Mouse (Mus musculus): ENCODE results near the gene Nisch. TPM values are rescaled to one million over a fixed set of nuclear protein-coding genes. Genes with fewer than 3 reads are reported as not detected.

Nisch gene
- polyA plus RNA-seq, 1 experiment, result 366 TPM

DNA sequence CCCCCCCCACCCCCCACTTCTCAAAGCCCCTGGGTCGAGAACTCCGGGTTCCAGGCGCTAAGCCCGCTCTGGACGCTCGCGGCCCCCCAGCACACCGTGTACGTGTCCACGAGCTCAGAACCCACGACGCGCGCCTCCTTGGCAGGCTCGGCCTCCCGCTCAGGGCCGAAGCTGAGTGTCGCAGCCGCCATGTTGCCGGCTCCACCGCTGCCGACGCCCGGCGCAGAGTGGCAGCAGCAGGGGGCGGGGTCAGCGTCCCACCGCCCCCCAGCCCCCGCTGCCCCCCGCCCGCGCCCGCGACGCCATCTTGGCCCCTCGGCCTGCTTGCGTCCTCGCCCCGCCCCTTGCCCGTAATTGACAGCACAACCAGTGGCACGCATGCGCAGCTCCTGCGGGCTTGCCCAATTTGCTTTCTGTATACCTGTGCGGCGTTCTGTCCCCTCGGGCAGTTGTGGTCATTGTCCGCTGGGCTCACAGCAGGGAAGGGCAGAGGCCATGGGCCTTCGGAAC, 10.2 kb downstream of the Nisch start:
- peaks cover 8% of the 10 kb centered on the region for H3K4me1 ChIP-seq (ENCODE audit: control insufficient read depth, insufficient read depth, low read length)

DNA sequence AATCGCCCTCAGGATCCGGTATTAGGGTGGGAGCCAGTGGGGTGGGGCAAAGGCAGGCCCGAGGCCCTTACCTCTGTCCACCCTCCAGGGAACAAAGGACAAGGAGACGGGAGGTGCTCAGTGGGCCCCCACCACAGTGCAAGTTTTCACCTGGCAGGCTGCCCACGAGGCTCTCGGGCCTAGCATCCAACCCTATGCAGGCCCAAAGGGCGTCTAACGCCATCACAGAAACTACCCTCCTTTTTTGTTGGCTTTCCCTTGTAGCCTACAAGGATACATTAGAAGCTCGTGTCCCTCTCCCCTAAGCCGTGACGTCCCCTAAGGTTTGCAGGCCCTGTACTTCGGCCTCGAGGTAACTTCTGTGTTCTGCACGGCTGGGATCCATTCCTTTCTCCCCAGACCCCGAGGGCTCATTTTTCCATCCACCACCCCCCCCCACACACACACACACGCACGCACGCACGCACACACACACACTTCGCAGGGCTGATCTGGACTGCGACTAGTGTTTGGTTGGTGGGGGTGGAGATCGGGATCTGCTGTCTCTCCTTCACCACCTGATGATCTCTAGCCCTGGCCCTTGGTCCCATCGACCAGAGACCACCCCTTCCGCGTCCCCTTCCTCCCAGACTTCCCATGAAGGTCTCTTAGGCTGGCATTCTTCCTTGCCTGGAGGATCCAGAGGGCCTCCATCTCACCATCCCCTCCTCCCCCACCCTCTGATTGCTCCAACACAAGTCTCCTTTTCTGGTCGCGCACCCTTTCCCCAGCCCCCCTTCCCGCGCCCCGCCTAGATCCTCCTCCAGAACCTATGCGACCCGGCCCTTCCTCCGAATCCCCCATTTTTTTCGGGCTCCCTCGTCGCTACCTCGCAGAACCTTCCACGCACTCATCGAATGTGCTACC, 10.9 kb downstream of the Nisch start:
- Histone ChIP-seq H3K4me1 (ENCODE audit: control insufficient read depth, insufficient read depth, low read length) (peaks cover 8% of the 10 kb centered on the region), H3K4me3 (ENCODE audit: insufficient read depth, low read length) (peak overlapping the region; percentile 93), H3K27ac (ENCODE audit: insufficient read depth, low read depth, low read length) (peak overlapping the region; percentile 70)
- TF ChIP-seq POLR2A (IDR thresholded peaks at IDR 0.05; ENCODE audit: borderline replicate concordance, low read depth, low read length), result peak; percentile 5; the same call in 1 of the 2 replicates
- no peak for TF ChIP-seq CTCF (IDR thresholded peaks at IDR 0.05; ENCODE audit: low read depth, low read length)

More for the DNA sequence above, 10.2 kb downstream of the Nisch start:
- peak; percentile 12; the same call in 1 of the 2 replicates for TF ChIP-seq POLR2A (IDR thresholded peaks at IDR 0.05; ENCODE audit: borderline replicate concordance, low read depth, low read length)
- no peak for TF ChIP-seq CTCF (IDR thresholded peaks at IDR 0.05; ENCODE audit: low read depth, low read length)
- Histone ChIP-seq H3K4me3 (ENCODE audit: insufficient read depth, low read length) (peak overlapping the region; percentile 93), H3K27ac (ENCODE audit: insufficient read depth, low read depth, low read length) (peak overlapping the region; percentile 70)

DNA sequence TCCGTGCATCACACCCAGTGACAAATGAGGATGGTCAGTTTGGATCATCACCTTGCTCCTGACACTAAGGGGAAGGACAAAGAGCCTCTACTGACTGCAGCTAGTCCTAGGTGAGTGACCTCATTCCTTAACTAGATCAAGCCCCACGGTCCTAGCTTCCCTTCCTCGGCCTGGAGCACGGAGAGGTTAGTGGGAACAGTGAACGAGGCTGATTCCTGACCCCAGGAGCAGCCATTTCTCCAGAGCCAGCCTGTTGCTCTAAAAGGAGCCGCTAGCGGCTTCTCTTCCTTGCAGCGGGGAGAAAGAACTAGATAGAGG, 11.5 kb downstream of the Nisch start:
- TF ChIP-seq POLR2A (IDR thresholded peaks at IDR 0.05; ENCODE audit: borderline replicate concordance, low read depth, low read length) (no peak), CTCF (IDR thresholded peaks at IDR 0.05; ENCODE audit: low read depth, low read length) (no peak)
- Histone ChIP-seq H3K27ac (ENCODE audit: insufficient read depth, low read depth, low read length) (peak overlapping the region; percentile 70), H3K4me1 (ENCODE audit: control insufficient read depth, insufficient read depth, low read length) (peaks cover 8% of the 10 kb centered on the region), H3K4me3 (ENCODE audit: insufficient read depth, low read length) (peak overlapping the region; percentile 93)

- Histone ChIP-seq H3K4me3 (ENCODE audit: insufficient read depth, low read length) (peak overlapping the region; percentile 93), H3K4me1 (ENCODE audit: control insufficient read depth, insufficient read depth, low read length) (peaks cover 8% of the 10 kb centered on the region), H3K27ac (ENCODE audit: insufficient read depth, low read depth, low read length) (peak overlapping the region; percentile 70)
- no peak for TF ChIP-seq CTCF (IDR thresholded peaks at IDR 0.05; ENCODE audit: low read depth, low read length)
- no peak for TF ChIP-seq POLR2A (IDR thresholded peaks at IDR 0.05; ENCODE audit: borderline replicate concordance, low read depth, low read length)
Observed at GRCm38 (mm10) chr14:31204844-31205243, 11.9 kb downstream of the Nisch start.

- no peak for TF ChIP-seq POLR2A (IDR thresholded peaks at IDR 0.05; ENCODE audit: borderline replicate concordance, low read depth, low read length)
- TF ChIP-seq CTCF (IDR thresholded peaks at IDR 0.05; ENCODE audit: low read depth, low read length), result no peak
Observed at GRCm38 (mm10) chr14:31200038-31200437, 16.7 kb downstream of the Nisch start.

GRCm38 (mm10) chr14:31199599-31199998, 17.1 kb downstream of the Nisch start:
- Histone ChIP-seq H3K4me1 (ENCODE audit: control insufficient read depth, insufficient read depth, low read length) (peaks cover 23% of the 10 kb centered on the region), H3K4me3 (ENCODE audit: insufficient read depth, low read length) (no peak overlapping the region), H3K27ac (ENCODE audit: insufficient read depth, low read depth, low read length) (no peak overlapping the region)
- TF ChIP-seq POLR2A (IDR thresholded peaks at IDR 0.05; ENCODE audit: borderline replicate concordance, low read depth, low read length) (no peak), CTCF (IDR thresholded peaks at IDR 0.05; ENCODE audit: low read depth, low read length) (no peak)

More at GRCm38 (mm10) chr14:31200038-31200437, 16.7 kb downstream of the Nisch start:
- Histone ChIP-seq H3K27ac (ENCODE audit: insufficient read depth, low read depth, low read length) (no peak overlapping the region), H3K4me3 (ENCODE audit: insufficient read depth, low read length) (no peak overlapping the region), H3K4me1 (ENCODE audit: control insufficient read depth, insufficient read depth, low read length) (peaks cover 23% of the 10 kb centered on the region)

- Histone ChIP-seq H3K4me1 (ENCODE audit: control insufficient read depth, insufficient read depth, low read length) (peaks cover 40% of the 10 kb centered on the region), H3K27ac (ENCODE audit: insufficient read depth, low read depth, low read length) (peak overlapping the region; percentile 52), H3K4me3 (ENCODE audit: insufficient read depth, low read length) (no peak overlapping the region)
- TF ChIP-seq CTCF (IDR thresholded peaks at IDR 0.05; ENCODE audit: low read depth, low read length), result no peak
- TF ChIP-seq POLR2A (IDR thresholded peaks at IDR 0.05; ENCODE audit: borderline replicate concordance, low read depth, low read length), result no peak
Observed at GRCm38 (mm10) chr14:31197547-31198516, 18.9 kb downstream of the Nisch start.

DNA sequence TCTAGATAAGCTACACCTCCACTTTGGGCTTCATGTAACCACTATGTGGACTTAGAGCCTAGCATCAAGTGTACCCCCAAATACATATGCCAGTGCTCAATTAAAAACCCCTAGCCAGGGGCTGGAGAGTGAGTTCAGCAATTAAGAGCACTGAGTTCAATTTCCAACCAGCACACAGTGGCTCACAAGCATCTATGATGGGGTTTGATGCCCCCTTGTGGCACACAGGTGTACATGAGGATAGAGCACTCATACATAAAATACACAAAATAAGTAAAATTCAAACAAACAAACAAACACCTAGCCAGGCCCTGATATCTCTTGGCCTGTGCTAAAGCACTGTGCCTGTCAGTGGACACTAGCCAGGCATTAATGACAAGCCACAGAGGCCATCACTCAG, 20.8 kb downstream of the Nisch start:
- peaks cover 56% of the 10 kb centered on the region for H3K4me1 ChIP-seq (ENCODE audit: control insufficient read depth, insufficient read depth, low read length)
- TF ChIP-seq POLR2A (IDR thresholded peaks at IDR 0.05; ENCODE audit: borderline replicate concordance, low read depth, low read length) (no peak), CTCF (IDR thresholded peaks at IDR 0.05; ENCODE audit: low read depth, low read length) (0 out of 2 replicates have a peak, but pooled peaks have one; percentile 30)
- peak overlapping the region; percentile 74 for H3K27ac ChIP-seq (ENCODE audit: insufficient read depth, low read depth, low read length)
- no peak overlapping the region for H3K4me3 ChIP-seq (ENCODE audit: insufficient read depth, low read length)

GRCm38 (mm10) chr14:31195521-31195920, 21.2 kb downstream of the Nisch start:
- TF ChIP-seq CTCF (IDR thresholded peaks at IDR 0.05; ENCODE audit: low read depth, low read length) (no peak), POLR2A (IDR thresholded peaks at IDR 0.05; ENCODE audit: borderline replicate concordance, low read depth, low read length) (no peak)
- peaks cover 61% of the 10 kb centered on the region for H3K4me1 ChIP-seq (ENCODE audit: control insufficient read depth, insufficient read depth, low read length)
- H3K27ac ChIP-seq (ENCODE audit: insufficient read depth, low read depth, low read length), result peak overlapping the region; percentile 74
- H3K4me3 ChIP-seq (ENCODE audit: insufficient read depth, low read length), result no peak overlapping the region
